Mouse (Mus musculus) liver, postnatal 0 days (tissue): ENCODE measurements around the gene Sertad3.

ENCODE experiments used
- CTCF ChIP-seq: sonication (generic); IDR thresholded peaks from 2 replicates; pipeline ENCODE4 v1.5.1; 2016; ENCODE audit warnings: antibody characterized with exemption, low read depth
- EP300 ChIP-seq: IDR thresholded peaks from 2 replicates; pipeline ENCODE4 v1.6.1; 2016; ENCODE audit warnings: antibody characterized with exemption, low read depth, mild to moderate bottlenecking

DNA sequence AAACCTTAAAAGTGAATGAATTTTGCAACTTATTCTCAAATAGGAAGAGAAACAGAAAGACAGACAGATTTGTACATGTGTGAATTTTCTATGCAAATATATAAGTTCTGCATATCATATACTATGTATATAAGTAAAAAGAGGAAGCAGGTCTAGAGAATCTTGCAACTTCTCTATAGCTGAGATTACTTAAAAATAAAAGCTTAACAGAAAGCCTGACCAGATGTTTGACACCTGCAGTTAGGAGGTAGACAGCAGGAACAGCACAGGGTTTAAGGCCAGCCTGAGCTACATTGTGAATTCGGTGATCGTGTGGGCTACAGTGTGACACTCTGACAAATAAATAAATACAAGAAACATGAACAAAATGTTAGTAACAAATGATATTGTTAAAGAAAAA is 22.2 kb upstream of the Sertad3 start:
- TF ChIP-seq CTCF (no peak), EP300 (no peak)
